Mouse (Mus musculus): ENCODE results near the gene Glra4. TPM values are rescaled to one million over a fixed set of nuclear protein-coding genes. Genes with fewer than 3 reads are reported as not detected.
A peak's percentile ranks its signal among the peaks of the same experiment; 100 is the strongest.

Gene Glra4
- total and polyA plus RNA-seq, 2 experiments from 2014 or later = not detected

DNA sequence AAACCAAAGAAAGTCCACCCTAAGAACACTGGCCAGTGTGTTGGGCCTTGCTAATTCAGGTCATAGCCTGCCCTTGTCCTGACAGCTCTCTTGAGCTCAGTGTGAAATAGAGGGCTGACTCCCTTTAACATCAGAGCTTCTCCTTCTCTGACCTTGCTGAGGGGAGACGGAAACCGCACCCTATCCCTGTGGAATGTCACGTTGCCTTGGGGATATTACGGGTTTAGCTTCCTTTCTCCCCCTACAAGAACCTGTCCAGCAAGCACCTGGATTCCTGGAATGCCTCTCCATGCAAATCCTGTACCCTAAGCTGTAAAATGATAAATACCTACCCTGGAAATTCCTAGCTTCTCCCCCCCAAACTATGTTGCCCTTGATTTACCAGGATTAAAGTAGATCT, 9.5 kb upstream of the Glra4 start:
- H3K4me2 ChIP-seq (ENCODE audit: low read depth, low read length) = no peak overlapping the region
- H3K4me1 ChIP-seq (ENCODE audit: insufficient read depth, low read length) = no peaks in the 10 kb centered on the region
- DNase-seq (ENCODE audit: low spot score) (no peak), ATAC-seq (no peak)
- no peak for TF ChIP-seq CTCF (IDR thresholded peaks at IDR 0.05; ENCODE audit: low read depth)
- no peak overlapping the region for H3K4me3 ChIP-seq (ENCODE audit: low read length)
- H3K27ac ChIP-seq = no peak overlapping the region
- WGBS = 88% methylated on average over 4 of the region's 4 CpGs
- H3K9ac ChIP-seq (replicated peaks; ENCODE audit: low read length) = no peak overlapping the region
- H3K36me3 ChIP-seq (ENCODE audit: insufficient read depth, low read length) = no peaks in the 10 kb centered on the region
- H3K27me3 ChIP-seq (ENCODE audit: insufficient read depth, low read length) = no peaks in the 10 kb centered on the region
- H3K9me3 ChIP-seq (ENCODE audit: low read length) = no peaks in the 10 kb centered on the region

GRCm38 (mm10) chrX:136779262-136779661, 679 bp downstream of the Glra4 start:
- no peak for TF ChIP-seq CTCF (IDR thresholded peaks at IDR 0.05; ENCODE audit: low read depth)
- Histone ChIP-seq H3K4me3 (ENCODE audit: low read length) (no peak overlapping the region), H3K4me2 (ENCODE audit: low read depth, low read length) (no peak overlapping the region), H3K4me1 (ENCODE audit: insufficient read depth, low read length) (no peaks in the 10 kb centered on the region), H3K36me3 (ENCODE audit: insufficient read depth, low read length) (no peaks in the 10 kb centered on the region), H3K27me3 (ENCODE audit: insufficient read depth, low read length) (no peaks in the 10 kb centered on the region), H3K9me3 (ENCODE audit: low read length) (no peaks in the 10 kb centered on the region), H3K9ac (replicated peaks; ENCODE audit: low read length) (no peak overlapping the region), H3K27ac (no peak overlapping the region)
- ATAC-seq (no peak), DNase-seq (ENCODE audit: low spot score) (no peak)
- WGBS = 46% methylated on average over 2 of the region's 2 CpGs

- H3K36me3 ChIP-seq (ENCODE audit: insufficient read depth, low read length) = no peaks in the 10 kb centered on the region
- ATAC-seq = no peak
- H3K4me1 ChIP-seq (ENCODE audit: insufficient read depth, low read length) = no peaks in the 10 kb centered on the region
- no peak overlapping the region for H3K4me2 ChIP-seq (ENCODE audit: low read depth, low read length)
- H3K9ac ChIP-seq (replicated peaks; ENCODE audit: low read length) = no peak overlapping the region
- no peaks in the 10 kb centered on the region for H3K9me3 ChIP-seq (ENCODE audit: low read length)
- DNase-seq (ENCODE audit: low spot score) = no peak
- H3K27ac ChIP-seq = no peak overlapping the region
- H3K4me3 ChIP-seq (ENCODE audit: low read length) = no peak overlapping the region
- WGBS = 74% methylated on average over 3 of the region's 3 CpGs
- H3K27me3 ChIP-seq (ENCODE audit: insufficient read depth, low read length) = no peaks in the 10 kb centered on the region
- TF ChIP-seq CTCF (IDR thresholded peaks at IDR 0.05; ENCODE audit: low read depth) = no peak
Measured at GRCm38 (mm10) chrX:136778046-136778445, 1.9 kb downstream of the Glra4 start.

GRCm38 (mm10) chrX:136773035-136773434, 6.9 kb downstream of the Glra4 start:
- 53% methylated on average over 1 of the region's 1 CpGs for WGBS
- Histone ChIP-seq H3K4me2 (ENCODE audit: low read depth, low read length) (no peak overlapping the region), H3K4me3 (ENCODE audit: low read length) (no peak overlapping the region), H3K27ac (no peak overlapping the region), H3K9ac (replicated peaks; ENCODE audit: low read length) (no peak overlapping the region), H3K27me3 (ENCODE audit: insufficient read depth, low read length) (no peaks in the 10 kb centered on the region), H3K9me3 (ENCODE audit: low read length) (no peaks in the 10 kb centered on the region), H3K4me1 (ENCODE audit: insufficient read depth, low read length) (no peaks in the 10 kb centered on the region), H3K36me3 (ENCODE audit: insufficient read depth, low read length) (no peaks in the 10 kb centered on the region)
- no peak for DNase-seq (ENCODE audit: low spot score)
- ATAC-seq = no peak
- no peak for TF ChIP-seq CTCF (IDR thresholded peaks at IDR 0.05; ENCODE audit: low read depth)

GRCm38 (mm10) chrX:136761103-136762074, 18.6 kb downstream of the Glra4 start:
- H3K36me3 ChIP-seq (ENCODE audit: insufficient read depth, low read length) = no peaks in the 10 kb centered on the region
- H3K9me3 ChIP-seq (ENCODE audit: low read length) = no peaks in the 10 kb centered on the region
- WGBS = 69% methylated on average over 11 of the region's 11 CpGs
- no peaks in the 10 kb centered on the region for H3K4me1 ChIP-seq (ENCODE audit: insufficient read depth, low read length)
- ATAC-seq (peak; percentile 74), DNase-seq (ENCODE audit: low spot score) (peak; percentile 70)
- peak; percentile 44 for TF ChIP-seq CTCF (IDR thresholded peaks at IDR 0.05; ENCODE audit: low read depth)
- H3K4me3 ChIP-seq (ENCODE audit: low read length) = no peak overlapping the region
- H3K27me3 ChIP-seq (ENCODE audit: insufficient read depth, low read length) = no peaks in the 10 kb centered on the region; the same call in 1 of the 2 replicates
- H3K4me2 ChIP-seq (ENCODE audit: low read depth, low read length) = 0 out of 2 replicates have a peak overlapping the region, but pooled peaks have one; percentile 18
- no peak overlapping the region for H3K9ac ChIP-seq (replicated peaks; ENCODE audit: low read length)
- no peak overlapping the region for H3K27ac ChIP-seq

DNA sequence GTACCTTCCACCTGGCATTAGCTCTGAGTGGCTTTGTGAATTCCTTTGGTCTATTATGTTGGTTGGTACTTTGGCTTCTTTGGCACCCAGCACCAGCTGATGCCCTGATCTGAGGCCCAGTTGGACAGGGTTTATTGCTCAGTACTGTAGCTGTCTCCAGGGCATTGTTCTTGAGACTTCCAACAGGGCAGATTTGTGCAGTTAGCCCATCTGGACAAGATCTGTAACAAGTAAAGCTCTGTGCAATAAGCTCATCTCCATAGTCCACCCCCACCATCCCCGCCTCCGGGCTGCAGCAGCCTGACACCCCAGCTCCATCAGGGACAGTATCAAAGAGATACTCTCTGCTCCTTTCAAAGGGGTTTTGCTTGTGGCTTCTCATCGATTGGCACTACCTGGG, 24.5 kb downstream of the Glra4 start:
- H3K9ac ChIP-seq (replicated peaks; ENCODE audit: low read length) = no peak overlapping the region
- no peaks in the 10 kb centered on the region for H3K9me3 ChIP-seq (ENCODE audit: low read length)
- H3K36me3 ChIP-seq (ENCODE audit: insufficient read depth, low read length) = no peaks in the 10 kb centered on the region
- no peak for ATAC-seq
- no peak for TF ChIP-seq CTCF (IDR thresholded peaks at IDR 0.05; ENCODE audit: low read depth)
- H3K4me2 ChIP-seq (ENCODE audit: low read depth, low read length) = no peak overlapping the region
- WGBS = 77% methylated on average over 3 of the region's 3 CpGs
- no peaks in the 10 kb centered on the region for H3K4me1 ChIP-seq (ENCODE audit: insufficient read depth, low read length)
- no peaks in the 10 kb centered on the region for H3K27me3 ChIP-seq (ENCODE audit: insufficient read depth, low read length)
- no peak overlapping the region for H3K27ac ChIP-seq
- no peak for DNase-seq (ENCODE audit: low spot score)
- no peak overlapping the region for H3K4me3 ChIP-seq (ENCODE audit: low read length)

DNA sequence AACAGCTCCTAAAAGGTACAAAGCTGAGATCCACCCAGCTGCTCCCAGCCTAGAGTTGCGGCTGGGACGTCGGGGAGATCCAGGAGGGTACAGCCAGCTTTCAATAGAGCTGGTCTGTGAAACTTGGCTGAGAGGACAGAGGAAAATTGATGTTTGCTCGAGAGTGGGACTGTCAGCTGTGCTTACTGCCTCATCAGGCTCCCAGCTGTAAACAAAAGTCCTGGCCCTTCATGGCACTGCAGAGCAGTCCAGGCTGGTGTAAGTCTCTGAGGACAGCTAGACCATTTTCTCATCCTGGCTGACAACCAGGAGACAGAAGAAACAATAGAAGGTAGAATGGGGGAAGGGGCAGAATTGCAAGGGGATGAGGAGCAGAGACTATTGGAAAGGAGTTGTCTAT, 30.6 kb downstream of the Glra4 start:
- Histone ChIP-seq H3K27me3 (ENCODE audit: insufficient read depth, low read length) (no peaks in the 10 kb centered on the region), H3K4me3 (ENCODE audit: low read length) (no peak overlapping the region), H3K36me3 (ENCODE audit: insufficient read depth, low read length) (no peaks in the 10 kb centered on the region), H3K9me3 (ENCODE audit: low read length) (no peaks in the 10 kb centered on the region), H3K4me2 (ENCODE audit: low read depth, low read length) (no peak overlapping the region), H3K9ac (replicated peaks; ENCODE audit: low read length) (no peak overlapping the region), H3K4me1 (ENCODE audit: insufficient read depth, low read length) (no peaks in the 10 kb centered on the region), H3K27ac (no peak overlapping the region)
- WGBS = 63% methylated on average over 4 of the region's 4 CpGs
- no peak for ATAC-seq
- no peak for TF ChIP-seq CTCF (IDR thresholded peaks at IDR 0.05; ENCODE audit: low read depth)
- no peak for DNase-seq (ENCODE audit: low spot score)

Measured in hindbrain, postnatal 0 days (tissue).